Mouse (Mus musculus) layer of hippocampus, adult 9-11 months (tissue): Measurements from ENCODE around the gene Cct3.
"Not testable (repeated sequence)": the region's sequence is repeated elsewhere in the genome, so short reads cannot be mapped to it uniquely, and the experiment has no call there.

Source experiments
- DNase-seq: peaks from one replicate; pipeline ENCODE4 v3.0.0; 2022

Cct3 gene

DNA sequence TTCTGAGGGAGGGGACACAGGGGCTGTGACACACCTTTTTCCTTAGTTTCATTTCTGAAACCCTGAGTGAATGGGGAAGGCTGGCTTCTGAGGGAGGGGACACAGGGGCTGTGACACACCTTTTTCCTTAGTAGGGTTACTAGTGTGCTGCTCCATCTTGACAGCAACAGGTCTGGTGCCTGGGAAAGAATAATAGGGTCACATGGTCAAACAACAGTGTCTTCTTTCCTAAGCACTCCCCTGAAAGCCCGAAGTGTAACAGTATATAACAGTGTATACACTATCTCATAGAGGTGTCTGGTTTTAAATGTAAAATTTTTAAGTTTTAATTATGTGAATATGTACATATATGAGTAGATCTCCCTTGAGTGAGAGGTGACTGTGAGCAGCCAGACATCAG is 1.6 kb upstream of the Cct3 start:
- not testable (repeated sequence) for DNase-seq

DNA sequence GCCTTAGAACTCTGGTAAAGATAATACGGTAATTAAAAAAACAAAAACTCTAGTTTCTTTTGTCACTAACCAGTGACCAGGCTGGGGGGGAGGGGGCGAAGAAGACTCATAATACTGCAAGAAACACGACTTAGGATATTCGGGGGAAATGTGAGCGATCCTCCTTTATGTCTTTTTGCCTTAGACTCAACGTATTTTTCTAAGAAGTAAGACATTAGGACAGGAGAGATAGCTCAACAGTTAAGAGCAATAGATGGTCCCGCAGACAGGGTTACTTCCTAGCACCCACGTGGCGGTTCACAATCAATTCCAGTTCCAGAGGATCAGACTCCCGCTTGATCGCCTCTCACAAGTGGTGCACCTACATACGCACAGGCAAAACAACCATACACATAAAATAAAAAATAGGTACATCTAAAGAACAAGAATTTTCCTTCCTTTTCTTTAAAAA is 781 bp upstream of the Cct3 start:
- no peak for DNase-seq

- peak; percentile 68 for DNase-seq
These were observed 470 bp downstream of the Cct3 start for GRCm38 (mm10) chr3:88297321-88297851.

DNA sequence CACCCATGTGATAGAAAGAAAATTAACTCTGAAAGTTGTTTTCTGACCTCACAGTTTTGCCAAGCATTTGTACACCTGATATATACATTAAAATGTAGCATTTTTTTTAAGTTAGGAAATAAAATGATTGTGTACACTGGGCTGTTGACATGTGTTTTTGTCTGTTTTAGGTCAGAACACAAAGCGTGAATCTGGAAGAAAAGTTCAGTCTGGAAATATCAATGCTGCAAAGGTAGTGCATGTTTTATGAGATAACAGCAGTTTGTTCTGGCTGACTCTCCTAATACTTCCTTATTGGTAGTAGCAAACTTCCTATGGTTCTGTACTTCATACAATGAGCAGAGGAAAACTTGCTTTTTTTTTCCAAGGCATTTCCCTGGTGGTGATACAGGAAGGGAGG is 2.3 kb downstream of the Cct3 start:
- no peak for DNase-seq

GRCm38 (mm10) chr3:88324951-88325405 is 28.1 kb downstream of the Cct3 start, which contains the start of gene Glmp:
Glmp (plus strand) TSS chr3:88325023.
- DNase-seq = peak; percentile 59

DNA sequence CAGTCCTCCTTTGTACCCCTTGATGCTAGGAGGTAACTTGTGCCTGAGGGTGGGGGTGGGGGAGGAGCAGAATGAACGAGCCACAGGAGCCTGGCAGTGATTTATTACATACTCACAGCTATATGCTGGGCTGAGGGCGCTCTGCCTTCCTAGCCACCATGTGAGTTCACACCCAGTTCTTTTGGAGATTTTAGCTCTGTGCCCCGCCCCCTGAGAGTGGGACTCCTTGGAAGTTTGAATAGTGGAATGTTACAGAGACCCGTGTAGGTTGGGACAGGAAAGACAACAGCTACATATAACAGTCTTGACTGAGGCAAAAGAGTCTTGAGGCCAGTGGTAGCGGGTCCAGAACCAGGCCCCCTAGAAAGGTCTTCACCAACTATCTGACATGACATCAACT is 32.0 kb downstream of the Cct3 start:
- DNase-seq = no peak

DNA sequence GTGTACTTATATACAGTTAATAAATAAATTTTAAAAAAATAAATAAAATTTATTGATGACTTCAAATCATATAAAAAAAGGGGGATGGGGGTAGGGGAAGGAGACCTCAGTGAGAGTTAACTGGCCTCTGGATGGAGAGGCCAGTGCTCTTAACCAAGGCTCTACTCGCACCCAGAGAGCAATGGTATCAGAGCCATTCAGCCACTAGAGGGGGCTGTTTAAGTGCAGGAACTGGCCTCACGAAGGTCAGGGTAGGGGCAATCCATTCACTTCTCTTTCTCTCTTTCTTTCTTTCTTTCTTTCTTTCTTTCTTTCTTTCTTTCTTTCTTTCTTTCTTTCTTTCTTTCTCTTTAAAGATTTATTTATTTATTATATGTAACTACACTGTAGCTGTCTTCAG is 34.4 kb downstream of the Cct3 start:
- no peak for DNase-seq

DNA sequence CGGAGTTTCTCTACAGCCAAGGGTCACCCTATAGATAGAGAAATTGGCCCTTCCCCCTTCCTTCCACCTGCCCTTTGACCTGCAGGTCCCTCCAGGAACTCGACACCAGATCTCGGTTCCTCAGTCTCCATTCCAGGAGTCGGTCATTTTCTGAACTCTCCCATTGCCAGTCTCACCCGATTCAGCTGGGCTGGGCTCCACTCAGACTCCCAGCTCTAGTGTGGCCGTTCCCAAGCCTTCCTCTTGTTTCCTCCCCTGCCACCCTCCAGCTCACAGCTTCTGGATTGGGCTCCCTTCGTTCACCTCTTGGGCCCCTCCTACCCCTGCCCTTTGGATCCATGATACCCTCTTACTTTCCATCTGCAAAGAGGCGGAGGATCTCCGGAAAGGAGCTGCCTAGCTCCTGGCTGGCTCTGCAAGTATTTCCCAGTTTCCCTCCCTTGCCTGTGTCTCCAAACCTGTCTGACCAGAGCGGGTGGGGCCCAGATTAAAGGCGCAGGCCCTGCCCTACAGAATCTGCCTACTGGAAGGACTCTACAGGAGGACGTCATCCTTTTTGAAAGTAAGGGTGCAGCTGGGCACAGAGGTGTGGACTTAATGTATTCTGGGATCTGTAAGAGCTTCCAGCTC is 37.2 kb downstream of the Cct3 start:
- no peak for DNase-seq

DNA sequence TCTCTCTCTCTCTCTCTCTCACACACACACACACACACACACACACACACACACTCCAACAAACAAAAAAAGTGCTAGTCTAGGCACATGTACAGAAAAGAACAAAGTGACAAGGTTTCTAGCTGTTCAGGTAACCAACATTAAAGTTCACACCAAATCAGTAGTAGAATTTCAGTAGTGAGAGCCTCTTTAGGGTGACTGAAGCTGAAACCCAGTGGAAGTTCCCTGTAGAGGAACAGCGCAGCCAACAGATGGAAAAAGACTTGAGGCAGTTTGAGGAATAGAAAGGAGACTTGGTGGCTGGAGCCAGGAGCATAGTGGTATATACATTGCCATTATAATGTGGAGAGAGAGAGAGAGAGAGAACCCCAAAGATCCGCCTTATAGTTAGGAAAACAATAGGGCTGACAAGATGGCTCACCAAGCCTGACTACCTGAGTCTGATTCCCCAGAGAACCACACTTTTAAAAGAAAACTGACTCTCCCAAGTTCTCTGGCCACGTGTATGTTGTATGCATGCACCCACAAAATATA is 38.1 kb downstream of the Cct3 start:
- DNase-seq = no peak

GRCm38 (mm10) chr3:88335436-88336053 is 38.6 kb downstream of the Cct3 start:
- no peak for DNase-seq

- peak; percentile 96 for DNase-seq
These were observed 39.4 kb downstream of the Cct3 start, which contains the start of the genes Tmem79 and Smg5 for GRCm38 (mm10) chr3:88336058-88337013. Tmem79 (minus strand) TSS chr3:88336148. Smg5 (plus strand) TSS chr3:88336260.

DNA sequence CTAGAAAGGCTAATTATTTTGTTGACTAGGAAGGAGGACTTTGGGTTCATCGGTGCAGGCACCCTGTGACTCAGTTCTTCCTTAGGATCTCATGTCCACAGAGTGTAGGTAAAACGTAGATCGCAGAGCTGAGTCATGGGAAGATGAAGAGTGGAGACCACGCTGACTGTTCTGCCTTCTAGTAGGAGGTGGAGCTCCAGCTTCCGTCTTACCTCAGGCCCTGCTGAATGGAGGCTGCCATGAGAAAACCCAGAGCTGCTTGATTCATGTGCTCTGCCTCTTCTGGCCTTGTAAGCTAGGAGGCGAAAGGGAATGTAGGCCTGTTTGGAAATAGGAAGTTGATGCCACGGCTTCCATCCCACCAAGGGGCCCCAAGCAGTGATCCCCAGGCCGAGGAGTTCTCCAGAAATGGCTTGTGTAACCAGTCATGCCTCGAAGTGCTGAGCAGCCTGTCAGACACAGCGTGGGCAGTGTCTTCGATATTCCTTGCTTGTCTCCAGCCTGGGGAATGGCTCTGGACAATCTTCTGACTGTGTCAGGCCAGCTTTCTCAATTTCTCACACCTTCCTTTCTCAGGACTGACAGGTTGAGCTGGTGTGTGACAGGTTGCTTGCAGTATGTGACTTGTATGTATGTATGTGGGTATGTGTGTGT is 40.6 kb downstream of the Cct3 start:
- no peak for DNase-seq

DNA sequence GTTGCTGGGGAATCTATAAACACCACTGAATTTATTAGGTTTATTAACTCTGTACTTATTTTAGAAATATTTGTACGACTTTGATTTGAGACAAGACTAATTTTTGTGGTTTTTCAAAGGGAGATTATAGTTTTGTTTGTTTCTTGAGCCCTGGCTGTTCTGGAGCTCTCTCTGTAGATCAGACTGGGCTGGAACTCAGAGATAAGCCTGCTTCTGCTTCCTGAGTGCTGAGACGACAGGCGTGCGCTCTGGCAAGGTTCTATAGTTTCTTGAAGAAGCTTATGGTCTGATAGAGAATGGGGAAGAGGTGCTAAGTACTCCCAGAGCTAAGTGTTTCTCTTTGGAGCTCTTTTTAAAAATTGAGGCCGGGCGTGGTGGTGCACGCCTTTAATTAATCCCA is 41.4 kb downstream of the Cct3 start:
- DNase-seq = no peak

DNA sequence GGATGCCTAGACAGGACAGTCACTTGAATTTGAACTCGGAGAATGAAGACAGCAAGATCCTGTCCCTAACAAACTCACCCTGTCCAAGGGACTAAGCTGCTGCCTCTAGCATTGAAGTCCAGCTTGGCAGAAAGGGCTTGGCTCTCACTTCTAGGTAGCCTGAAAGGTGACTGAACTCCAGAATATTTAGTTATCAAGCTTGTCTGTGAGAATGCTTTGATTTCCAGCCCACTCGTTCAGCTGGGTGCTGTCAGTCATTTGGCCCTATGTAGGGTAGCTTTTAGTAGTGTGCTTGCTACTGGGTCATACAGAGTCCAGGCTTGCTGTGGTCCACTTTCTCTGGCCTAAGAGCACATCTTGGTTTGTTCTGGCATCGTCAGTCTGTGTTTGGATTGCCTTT is 42.1 kb downstream of the Cct3 start:
- DNase-seq = no peak

GRCm38 (mm10) chr3:88350732-88351131 is 53.8 kb downstream of the Cct3 start:
- no peak for DNase-seq

DNA sequence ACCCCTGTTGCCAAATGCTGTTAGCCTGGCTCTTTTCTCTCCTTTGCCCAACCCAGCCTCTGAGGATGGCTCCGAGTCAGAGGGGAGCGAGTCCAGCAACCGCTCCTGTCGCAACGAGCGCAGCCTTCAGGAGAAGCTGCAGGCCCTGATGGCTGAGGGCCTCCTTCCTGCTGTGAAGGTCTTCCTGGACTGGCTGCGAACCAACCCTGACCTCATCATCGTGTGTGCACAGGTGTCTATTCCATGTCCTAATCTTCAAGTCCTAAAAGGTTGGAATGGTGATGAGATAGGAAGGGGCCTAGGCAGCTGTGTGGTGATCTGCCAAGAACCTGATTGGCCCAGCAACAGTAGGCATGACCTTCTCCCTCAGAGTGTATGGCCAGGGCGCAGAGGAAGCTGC is 56.0 kb downstream of the Cct3 start:
- no peak for DNase-seq

DNA sequence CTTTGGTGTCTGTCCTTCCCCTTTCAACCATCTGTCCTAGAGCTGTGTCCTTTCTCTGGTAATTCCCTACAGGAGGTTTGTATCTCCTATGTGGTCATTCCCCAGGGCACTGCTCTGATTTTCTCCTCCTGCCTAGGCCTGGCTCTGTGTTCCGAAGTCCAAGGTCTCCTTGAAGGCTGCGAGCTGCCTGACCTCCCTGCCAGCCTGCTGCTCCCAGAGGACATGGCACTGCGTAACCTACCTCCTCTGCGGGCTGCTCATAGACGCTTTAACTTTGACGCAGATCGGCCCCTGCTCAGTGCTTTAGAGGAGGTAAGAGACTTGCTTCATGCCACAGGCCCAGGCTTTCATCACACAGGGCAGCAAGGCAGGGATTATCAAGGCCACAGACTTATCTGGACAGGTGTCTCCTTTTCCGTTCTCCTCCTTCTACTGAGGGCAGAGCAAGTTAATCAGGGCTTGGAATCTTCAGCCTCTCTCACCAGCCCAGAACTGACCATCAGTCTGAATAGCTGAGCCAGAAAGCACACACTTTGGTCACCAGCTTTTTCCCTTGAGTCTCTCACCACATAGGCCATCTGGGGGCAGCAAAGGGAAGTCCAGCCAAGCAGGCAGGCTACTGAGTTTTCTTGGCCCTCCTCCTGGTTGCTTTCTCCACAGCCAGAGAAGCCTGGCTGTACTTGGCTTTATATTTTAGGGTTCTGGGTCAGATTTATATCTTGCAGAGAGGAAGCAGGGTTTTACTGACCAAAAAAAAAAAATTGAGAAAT is 57.7 kb downstream of the Cct3 start:
- no peak for DNase-seq

DNA sequence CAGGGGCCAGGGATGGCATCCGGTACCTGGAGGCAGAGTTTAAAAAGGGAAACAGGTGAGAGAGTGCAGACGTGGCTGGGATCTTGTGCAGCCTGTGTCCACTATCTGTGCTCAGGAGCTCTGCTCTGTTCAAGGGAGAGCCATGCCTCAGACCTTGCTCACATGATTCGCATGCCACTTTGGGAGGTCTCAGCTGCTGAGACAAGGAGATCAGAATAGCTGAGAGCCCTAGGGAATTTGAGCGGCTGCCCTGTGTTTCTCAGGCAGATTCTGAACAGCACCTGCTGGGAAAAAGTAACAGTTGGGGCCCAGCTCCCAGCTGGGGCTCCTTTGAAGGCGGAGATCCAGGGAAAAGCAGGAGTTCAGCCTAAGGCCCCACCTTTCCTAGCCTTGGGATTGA is 62.7 kb downstream of the Cct3 start:
- no peak for DNase-seq

DNA sequence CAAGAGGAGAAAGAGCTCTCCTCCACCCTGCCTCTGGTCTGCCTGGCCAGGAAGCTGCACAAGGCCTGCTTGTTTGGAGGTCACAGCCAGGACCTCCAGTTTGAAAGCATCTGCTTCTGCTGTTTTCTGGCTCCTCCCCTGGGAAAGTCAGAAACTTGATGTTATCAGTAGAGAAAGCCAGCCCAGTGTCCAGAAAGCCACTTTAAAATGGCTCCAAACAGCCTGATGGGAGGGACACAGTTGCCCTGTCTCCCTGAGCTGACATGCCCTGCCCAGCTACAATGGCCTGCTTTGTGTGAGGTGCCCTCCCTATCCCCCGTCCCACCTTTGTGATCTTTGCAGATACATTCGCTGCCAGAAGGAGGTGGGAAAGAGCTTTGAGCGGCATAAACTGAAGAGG is 63.1 kb downstream of the Cct3 start:
- no peak for DNase-seq

DNA sequence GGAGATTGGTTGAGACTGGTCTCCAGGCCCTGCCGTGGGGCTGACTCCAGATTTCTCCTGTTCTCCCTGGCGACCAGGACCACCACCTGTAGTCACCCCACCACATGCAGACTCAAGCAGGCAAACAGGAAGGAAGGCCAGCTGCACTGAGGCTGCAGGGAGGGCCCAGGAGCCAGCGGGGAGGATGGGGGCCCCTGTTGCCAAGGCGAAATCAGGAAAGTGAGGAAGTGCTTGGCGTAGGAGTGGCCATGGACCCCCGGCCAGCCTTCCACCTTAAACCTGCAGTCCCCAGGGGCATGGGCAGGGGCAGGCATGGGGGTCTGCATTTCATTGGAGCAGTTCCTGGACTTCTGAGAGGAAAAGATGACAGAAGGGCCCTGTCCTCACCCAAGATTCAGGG is 64.2 kb downstream of the Cct3 start:
- no peak for DNase-seq

GRCm38 (mm10) chr3:88361612-88362313 is 64.8 kb downstream of the Cct3 start:
- DNase-seq = no peak
